Mouse (Mus musculus): ENCODE measurements at regions not wholly inside any gene's neighbourhood (a gene's known extent, or its start where the extent isn't known, plus 50 kb on each side); places are given as distances from the start of the nearest gene placed in this dataset.
"Not testable (repeated sequence)": the region's sequence is repeated elsewhere in the genome, so short reads cannot be mapped to it uniquely, and the experiment has no call there.

- WGBS, result 36% methylated on average over 12 of the region's 12 CpGs
- peaks cover 10% of the 10 kb centered on the region; the same call in 1 of the 2 replicates for H3K36me3 ChIP-seq (ENCODE audit: control insufficient read depth, insufficient read depth, low read length)
- peak overlapping the region; percentile 7; the same call in 1 of the 2 replicates for H3K27ac ChIP-seq
- DNase-seq, result no peak
- TF ChIP-seq EP300 (IDR thresholded peaks at IDR 0.05; ENCODE audit: insufficient read depth, low read depth, low read length) (no peak), POLR2A (IDR thresholded peaks at IDR 0.05; ENCODE audit: insufficient read depth, low read depth, low read length) (no peak), CTCF (IDR thresholded peaks at IDR 0.05) (no peak)
- H3K4me1 ChIP-seq (ENCODE audit: control insufficient read depth, insufficient read depth, low read length), result peaks cover 9% of the 10 kb centered on the region
- intact Hi-C loops (cut with DNase I), result loop anchor here (2.0 to 10.0 kb wide), 5 partner anchors 69 to 243 kb away; partner anchors contain the start of gene Dusp6
- H3K27me3 ChIP-seq (ENCODE audit: control insufficient read depth, insufficient read depth, low read length), result no peaks in the 10 kb centered on the region
- no peak overlapping the region for H3K4me3 ChIP-seq
- H3K9ac ChIP-seq (ENCODE audit: low read depth, low read length), result no peak overlapping the region
- H3K79me2 ChIP-seq (replicated peaks; ENCODE audit: control insufficient read depth, insufficient read depth, low read length), result no peaks in the 10 kb centered on the region
Observed at GRCm38 (mm10) chr10:99331876-99332275, 68.8 kb downstream of the Dusp6 start.

- 48% methylated on average over 5 of the region's 5 CpGs for WGBS
- Histone ChIP-seq H3K4me3 (no peak overlapping the region), H3K27me3 (ENCODE audit: control insufficient read depth, insufficient read depth, low read length) (no peaks in the 10 kb centered on the region), H3K27ac (0 out of 2 replicates have a peak overlapping the region, but pooled peaks have one; percentile 22), H3K4me1 (ENCODE audit: control insufficient read depth, insufficient read depth, low read length) (peaks cover 5% of the 10 kb centered on the region), H3K36me3 (ENCODE audit: control insufficient read depth, insufficient read depth, low read length) (peaks cover 10% of the 10 kb centered on the region; the same call in 1 of the 2 replicates), H3K79me2 (replicated peaks; ENCODE audit: control insufficient read depth, insufficient read depth, low read length) (no peaks in the 10 kb centered on the region), H3K9ac (ENCODE audit: low read depth, low read length) (no peak overlapping the region)
- no peak for DNase-seq
- intact Hi-C loops (cut with DNase I), result loop anchor here (2.0 to 10.0 kb wide), 5 partner anchors 71 to 241 kb away; partner anchors contain the start of gene Dusp6
- TF ChIP-seq EP300 (IDR thresholded peaks at IDR 0.05; ENCODE audit: insufficient read depth, low read depth, low read length), result no peak
- no peak for TF ChIP-seq CTCF (IDR thresholded peaks at IDR 0.05)
- no peak for TF ChIP-seq POLR2A (IDR thresholded peaks at IDR 0.05; ENCODE audit: insufficient read depth, low read depth, low read length)
Observed at GRCm38 (mm10) chr10:99333831-99334230, 70.8 kb downstream of the Dusp6 start.

- H3K4me3 ChIP-seq, result no peak overlapping the region
- peaks cover 5% of the 10 kb centered on the region for H3K4me1 ChIP-seq (ENCODE audit: control insufficient read depth, insufficient read depth, low read length)
- 50% methylated on average over 4 of the region's 4 CpGs for WGBS
- no peak overlapping the region for H3K9ac ChIP-seq (ENCODE audit: low read depth, low read length)
- H3K79me2 ChIP-seq (replicated peaks; ENCODE audit: control insufficient read depth, insufficient read depth, low read length), result no peaks in the 10 kb centered on the region
- peaks cover 9% of the 10 kb centered on the region; the same call in 1 of the 2 replicates for H3K36me3 ChIP-seq (ENCODE audit: control insufficient read depth, insufficient read depth, low read length)
- intact Hi-C loops (cut with DNase I), result loop anchor here (10.0 kb wide), 1 partner anchor 239 kb away; no protein-coding TSS in a partner anchor
- no peaks in the 10 kb centered on the region for H3K27me3 ChIP-seq (ENCODE audit: control insufficient read depth, insufficient read depth, low read length)
- TF ChIP-seq POLR2A (IDR thresholded peaks at IDR 0.05; ENCODE audit: insufficient read depth, low read depth, low read length) (no peak), CTCF (IDR thresholded peaks at IDR 0.05) (no peak), EP300 (IDR thresholded peaks at IDR 0.05; ENCODE audit: insufficient read depth, low read depth, low read length) (no peak)
- no peak overlapping the region for H3K27ac ChIP-seq
- DNase-seq, result no peak
Observed at GRCm38 (mm10) chr10:99336091-99336490, 73.1 kb downstream of the Dusp6 start.

GRCm38 (mm10) chr10:99338790-99339189, 75.8 kb downstream of the Dusp6 start:
- H3K79me2 ChIP-seq (replicated peaks; ENCODE audit: control insufficient read depth, insufficient read depth, low read length); H3K4me3 ChIP-seq; H3K9ac ChIP-seq (ENCODE audit: low read depth, low read length); DNase-seq; H3K27me3 ChIP-seq (ENCODE audit: control insufficient read depth, insufficient read depth, low read length); H3K4me1 ChIP-seq (ENCODE audit: control insufficient read depth, insufficient read depth, low read length); H3K36me3 ChIP-seq (ENCODE audit: control insufficient read depth, insufficient read depth, low read length); H3K27ac ChIP-seq: not testable (repeated sequence)
- WGBS, result 94% methylated on average over 8 of the region's 11 CpGs
- intact Hi-C loops (cut with DNase I), result loop anchor here (10.0 kb wide), 1 partner anchor 236 kb away; no protein-coding TSS in a partner anchor

GRCm38 (mm10) chr10:99339291-99339912, 76.4 kb downstream of the Dusp6 start:
- peak; percentile 75 to 80 for DNase-seq
- not testable (repeated sequence) for H3K36me3 ChIP-seq (ENCODE audit: control insufficient read depth, insufficient read depth, low read length); H3K27ac ChIP-seq; H3K9ac ChIP-seq (ENCODE audit: low read depth, low read length); H3K79me2 ChIP-seq (replicated peaks; ENCODE audit: control insufficient read depth, insufficient read depth, low read length); H3K27me3 ChIP-seq (ENCODE audit: control insufficient read depth, insufficient read depth, low read length); H3K4me3 ChIP-seq; H3K4me1 ChIP-seq (ENCODE audit: control insufficient read depth, insufficient read depth, low read length)
- WGBS, result 97% methylated on average over 13 of the region's 19 CpGs
- intact Hi-C loops (cut with DNase I), result loop anchor here (10.0 kb wide), 1 partner anchor 235 kb away; no protein-coding TSS in a partner anchor

GRCm38 (mm10) chr10:99340057-99340456, 77.0 kb downstream of the Dusp6 start:
- H3K4me3 ChIP-seq; H3K27ac ChIP-seq; H3K27me3 ChIP-seq (ENCODE audit: control insufficient read depth, insufficient read depth, low read length); H3K9ac ChIP-seq (ENCODE audit: low read depth, low read length); H3K79me2 ChIP-seq (replicated peaks; ENCODE audit: control insufficient read depth, insufficient read depth, low read length); intact Hi-C loops (cut with DNase I); H3K36me3 ChIP-seq (ENCODE audit: control insufficient read depth, insufficient read depth, low read length); H3K4me1 ChIP-seq (ENCODE audit: control insufficient read depth, insufficient read depth, low read length); DNase-seq: not testable (repeated sequence)
- WGBS, result 98% methylated on average over 11 of the region's 25 CpGs
